Mouse (Mus musculus) thymus, postnatal 25 days (tissue): ENCODE results near the gene Tmem144.

Source experiments
- DNase-seq: peaks from one replicate; pipeline ENCODE4 v3.0.0; 2022

Gene Tmem144

DNA sequence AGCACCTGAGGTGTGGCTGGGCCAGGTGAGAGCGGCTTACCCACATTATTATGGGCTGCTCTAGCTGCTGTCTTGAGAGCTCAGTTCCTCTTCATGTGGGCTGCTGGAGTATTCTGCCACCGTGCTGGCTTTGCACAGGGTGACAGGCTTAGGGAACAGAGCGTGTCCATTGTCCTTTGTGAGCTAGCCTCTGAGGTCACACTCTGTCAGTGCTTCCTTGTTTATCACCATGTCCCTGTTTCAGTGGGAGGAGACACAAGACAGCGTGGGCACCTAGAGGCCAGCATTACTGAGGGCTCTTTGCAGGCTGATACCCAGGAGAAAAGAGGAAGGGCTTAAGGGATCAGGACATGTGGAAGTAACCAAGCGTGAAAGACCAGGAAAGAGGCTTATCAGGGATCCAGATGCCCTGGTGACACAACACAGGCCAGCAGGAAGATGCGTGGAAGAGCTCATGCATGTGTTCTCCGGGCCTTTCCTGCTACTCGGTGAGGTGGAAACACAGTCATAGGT, at the start of gene Tmem144:
TSS of gene Tmem144 (minus strand) at position 120 of the 513 bp plus-strand sequence.
- DNase-seq: no peak

DNA sequence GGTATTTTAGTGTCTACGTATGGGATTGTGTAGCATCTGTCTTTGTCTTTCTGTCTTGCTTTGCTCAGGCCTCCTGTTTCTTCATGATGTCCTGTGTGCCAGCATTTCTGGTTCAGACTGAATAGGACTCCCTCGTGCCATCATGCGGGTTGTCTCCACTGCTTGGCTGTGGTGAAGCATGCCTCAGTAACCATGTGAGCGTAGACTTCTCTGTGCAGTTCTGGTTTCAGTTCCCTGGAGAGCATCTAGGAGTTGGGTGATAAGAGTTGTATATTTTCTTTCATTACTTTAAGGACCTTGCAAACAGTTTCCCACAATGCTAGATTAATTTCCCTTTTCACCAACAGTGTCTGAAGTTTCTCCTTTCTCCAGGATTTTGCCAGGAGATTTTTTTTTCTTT, 49.2 kb upstream of the Tmem144 start:
- no peak for DNase-seq

DNA sequence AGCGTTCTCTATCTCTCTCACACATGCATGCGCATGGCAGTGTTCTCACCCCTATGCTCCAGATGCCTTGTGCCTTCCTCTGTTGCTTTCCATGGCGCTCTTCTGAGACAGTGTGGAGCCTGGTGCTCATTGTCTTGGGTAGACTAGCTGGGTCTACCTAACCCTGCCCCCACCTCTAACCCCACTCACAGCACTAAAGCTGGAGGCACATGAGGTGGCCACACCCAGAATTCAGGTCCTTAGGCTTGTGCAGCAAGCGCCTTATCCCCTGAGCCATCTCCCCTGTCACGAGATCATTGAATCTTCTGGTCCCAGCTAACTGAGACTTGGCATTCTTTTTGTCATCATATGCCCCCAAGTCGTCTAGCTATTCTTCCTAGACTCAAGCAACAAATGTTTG, 48.7 kb upstream of the Tmem144 start:
- no peak for DNase-seq

DNA sequence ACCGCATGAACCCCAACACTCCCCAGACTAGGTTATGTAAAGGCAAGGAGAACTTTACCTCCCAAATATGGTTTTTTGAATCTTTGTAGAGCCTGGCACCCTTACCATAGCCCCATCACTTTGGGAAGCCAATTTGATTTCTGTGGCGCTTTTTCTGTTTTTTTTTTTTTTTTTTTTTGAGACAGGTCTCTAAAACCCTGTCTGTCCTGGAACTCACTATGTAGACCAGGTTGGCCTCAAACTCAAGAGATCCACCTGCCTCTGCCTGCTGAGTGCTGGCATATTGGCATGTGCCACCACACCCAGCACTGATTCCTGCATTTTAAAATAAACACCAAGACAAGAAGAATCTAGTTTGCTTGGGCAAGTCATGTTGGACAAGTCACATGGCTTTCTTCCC, 47.9 kb upstream of the Tmem144 start:
- DNase-seq: no peak

DNA sequence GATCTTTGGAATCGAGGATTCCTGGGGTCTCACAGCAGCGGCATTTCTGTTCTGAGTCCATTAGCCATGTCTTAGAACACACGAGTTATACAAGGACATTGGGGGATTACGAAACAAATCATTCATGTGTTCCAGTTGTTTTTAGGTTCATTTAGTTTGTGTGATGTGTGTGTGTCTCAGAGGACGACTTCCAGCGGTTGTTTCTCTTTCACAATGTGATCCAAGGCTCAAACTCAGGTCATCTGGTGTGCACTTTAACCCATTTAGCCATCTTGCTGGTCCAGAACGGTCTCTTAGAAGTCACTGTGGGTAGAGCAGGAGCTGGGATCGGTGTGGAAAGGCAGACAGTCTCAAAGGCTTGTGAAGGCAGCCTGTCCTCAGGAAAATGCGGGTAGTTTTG, 47.3 kb upstream of the Tmem144 start:
- DNase-seq: no peak

DNA sequence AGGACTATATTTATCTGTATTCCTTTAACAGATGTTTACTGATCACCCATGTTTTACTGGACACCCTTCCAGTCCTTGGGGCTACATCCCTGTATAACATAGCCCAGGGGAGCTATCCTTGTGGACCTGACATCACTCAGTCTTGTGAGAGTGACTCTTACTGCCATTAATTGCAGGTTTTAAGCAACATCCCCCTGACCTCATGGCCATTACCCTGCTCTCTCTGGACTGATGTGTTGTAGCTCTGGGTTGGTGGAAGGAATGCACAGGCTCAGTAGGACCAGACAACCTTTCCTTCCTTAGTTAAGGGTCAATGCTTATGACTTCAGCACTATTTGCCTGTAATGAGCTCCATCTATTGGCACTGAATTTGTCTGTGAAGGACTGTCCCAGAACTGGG, 45.9 kb upstream of the Tmem144 start:
- no peak for DNase-seq

DNA sequence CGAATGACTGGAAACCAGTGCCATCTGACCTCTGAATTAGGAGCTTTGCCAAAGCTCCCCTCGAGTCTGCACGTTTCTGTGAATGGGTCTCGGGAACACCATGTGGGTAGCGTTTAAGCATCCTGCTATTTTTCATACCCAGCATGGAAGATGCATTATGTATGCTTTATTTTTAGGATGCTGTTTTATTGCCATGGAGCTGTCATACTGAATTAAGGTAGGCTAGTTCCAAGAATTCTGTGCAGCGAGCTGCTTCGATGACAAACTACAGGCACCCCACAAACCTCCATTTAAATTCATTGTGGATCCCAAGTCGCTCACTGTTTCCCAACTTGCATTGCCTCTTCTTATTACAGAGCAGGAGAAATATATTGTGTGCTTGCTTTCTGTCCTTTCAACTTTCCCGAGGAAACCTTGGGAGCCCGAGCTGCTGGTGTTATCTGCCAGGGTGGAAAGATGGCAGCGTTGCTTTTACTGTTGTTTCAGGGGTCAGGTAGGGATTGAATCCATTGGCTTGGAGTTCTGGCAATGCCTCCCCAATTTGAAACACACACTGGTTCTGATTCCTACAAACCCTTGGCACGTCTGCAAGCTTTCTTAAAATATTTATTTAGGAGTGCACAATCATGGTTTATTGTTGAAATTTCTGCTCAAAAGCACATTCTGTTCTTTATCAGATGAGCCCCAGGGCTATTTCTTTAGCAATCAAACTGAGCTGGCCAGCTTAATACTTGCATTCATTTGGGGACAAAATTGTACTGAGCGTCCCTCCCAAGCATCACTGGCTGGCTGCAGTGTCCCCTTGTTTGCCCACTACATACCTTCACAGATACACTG, 45.2 kb upstream of the Tmem144 start:
- no peak for DNase-seq

DNA sequence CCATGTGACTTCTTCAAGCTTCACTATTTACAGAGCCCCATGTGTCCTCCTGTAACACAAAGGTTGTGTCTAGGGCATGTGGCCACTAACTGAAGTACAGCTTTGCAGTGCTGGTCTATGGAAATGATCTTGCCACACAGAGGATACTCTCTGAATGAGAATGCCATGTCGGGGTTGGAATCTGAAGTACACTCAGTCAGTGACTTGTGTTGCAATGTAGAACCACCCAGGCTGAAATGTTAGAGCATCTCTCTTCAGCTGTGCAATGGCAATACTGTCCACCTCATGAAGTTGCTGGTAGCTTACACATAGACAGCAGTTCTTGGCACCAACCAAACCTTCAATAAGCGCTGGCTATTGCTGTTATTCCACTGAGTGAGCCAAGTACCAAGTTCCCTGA, 35.4 kb upstream of the Tmem144 start:
- DNase-seq: no peak

DNA sequence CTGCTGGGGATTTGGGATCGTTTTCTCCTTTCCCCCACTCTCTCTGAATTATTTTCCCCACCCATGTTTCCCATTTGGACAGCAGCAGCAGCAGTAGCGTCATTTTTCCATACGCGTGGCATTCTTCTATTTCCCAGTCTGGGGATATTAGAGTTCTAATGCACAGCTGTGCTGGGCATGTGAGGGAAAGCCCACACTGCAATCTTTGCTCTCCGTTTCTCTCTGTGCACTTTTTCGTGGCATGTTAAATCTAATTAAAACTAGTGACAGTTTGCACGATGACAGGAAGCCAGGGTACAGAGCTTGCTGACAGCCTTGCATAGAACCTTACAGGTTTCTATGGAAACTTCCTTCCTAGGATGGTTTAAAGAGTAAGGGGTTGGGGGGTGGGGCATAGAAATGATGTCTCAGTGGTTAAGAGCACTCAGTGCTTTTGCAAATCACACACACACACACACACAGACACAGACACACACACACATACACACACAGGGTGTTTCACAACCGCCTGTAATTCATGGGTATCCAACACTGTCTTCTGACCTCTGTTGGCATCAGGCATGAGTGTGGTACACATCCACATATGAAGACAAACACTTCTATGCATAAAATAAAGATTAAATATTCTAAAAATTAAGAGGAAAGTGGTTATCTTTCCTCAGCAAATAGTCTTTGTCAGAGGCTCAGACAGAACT, 34.7 kb upstream of the Tmem144 start:
- no peak for DNase-seq

DNA sequence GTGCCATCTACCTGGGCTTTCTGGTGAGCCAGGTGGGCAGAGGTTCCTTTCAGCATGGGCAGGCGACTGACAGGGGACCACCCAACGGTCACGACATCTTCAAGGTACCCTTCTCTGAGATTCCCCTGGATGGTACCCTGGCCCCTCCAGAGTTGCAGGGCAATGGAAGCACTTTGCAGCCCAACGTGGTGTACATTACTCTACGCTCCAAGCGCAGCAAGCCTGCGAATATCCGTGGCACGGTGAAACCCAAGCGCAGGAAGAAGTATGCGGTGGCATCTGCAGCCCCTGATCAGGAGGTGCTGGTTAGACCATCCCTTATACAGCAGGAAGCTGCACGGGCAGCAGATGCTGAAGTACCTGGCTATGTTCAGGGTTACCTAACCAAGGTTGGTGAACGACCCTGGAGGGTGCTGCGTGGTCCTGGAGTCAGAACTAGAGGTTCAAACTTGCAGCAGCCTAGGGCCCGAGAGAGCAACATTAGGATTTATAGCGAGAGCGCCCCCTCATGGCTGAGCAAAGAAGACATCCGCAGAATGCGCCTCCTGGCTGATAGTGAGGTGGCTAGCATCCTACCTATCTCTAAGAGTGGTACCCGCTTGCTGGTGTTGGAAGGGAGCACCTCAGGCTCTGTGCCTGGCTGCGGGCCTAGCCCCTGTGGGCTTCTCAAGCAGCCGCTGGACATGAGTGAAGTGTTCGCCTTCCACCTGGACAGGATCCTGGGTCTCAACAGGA, 34.0 kb upstream of the Tmem144 start:
- DNase-seq: peak; percentile 9

DNA sequence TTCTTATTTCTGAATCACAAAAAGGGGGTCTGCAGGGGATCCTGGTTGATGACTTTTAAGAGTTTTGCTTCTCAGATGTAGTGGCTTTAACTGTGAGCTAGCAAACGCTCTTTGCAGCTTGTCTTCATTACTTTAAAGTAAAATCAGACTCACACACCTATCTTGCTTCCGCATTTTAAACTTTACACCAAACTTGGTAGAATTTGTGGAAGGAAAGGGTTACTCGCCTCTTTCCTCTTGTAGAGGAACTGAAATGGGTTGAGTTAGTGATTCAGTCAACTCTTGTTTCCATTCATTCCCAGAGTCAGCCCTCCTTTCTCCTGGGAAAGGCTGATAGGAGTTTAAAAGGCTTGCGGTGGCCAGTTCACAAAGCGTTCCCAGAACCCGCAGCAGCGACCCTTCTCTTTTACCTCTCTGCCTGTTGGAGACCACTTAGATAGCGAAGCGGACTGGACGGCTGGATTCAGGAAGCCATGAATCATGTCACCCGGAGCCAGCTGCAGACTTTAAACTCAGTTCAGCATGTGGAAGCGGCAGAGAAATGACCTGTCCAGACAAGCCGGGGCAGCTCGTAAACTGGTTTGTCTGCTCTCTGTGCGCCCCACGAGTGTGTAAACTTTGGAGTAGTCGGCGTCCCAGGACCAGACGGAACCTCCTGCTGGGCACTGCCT, 33.2 kb upstream of the Tmem144 start:
- DNase-seq: peak; percentile 2

DNA sequence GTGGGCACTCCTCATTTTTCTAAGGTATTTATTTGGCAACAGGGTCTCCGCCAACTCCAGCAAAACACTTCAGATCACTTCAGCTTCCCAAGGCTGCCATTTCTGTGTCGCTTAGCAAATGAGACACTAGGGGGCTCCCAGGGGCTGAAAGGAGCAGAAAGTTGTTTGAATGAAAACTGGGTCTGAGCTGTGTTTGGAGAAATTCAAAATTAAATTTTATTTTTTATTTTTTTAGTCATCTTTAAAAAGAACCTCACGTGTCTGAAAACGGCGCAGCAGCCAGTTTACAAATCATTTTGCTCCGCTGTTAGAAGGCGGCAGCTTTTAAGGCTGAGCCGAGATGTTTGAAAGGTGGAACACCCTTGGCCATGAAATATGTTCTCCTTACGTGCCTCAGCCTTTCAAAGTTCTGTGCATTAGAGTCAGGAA, 32.2 kb upstream of the Tmem144 start:
- DNase-seq: peak; percentile 4

DNA sequence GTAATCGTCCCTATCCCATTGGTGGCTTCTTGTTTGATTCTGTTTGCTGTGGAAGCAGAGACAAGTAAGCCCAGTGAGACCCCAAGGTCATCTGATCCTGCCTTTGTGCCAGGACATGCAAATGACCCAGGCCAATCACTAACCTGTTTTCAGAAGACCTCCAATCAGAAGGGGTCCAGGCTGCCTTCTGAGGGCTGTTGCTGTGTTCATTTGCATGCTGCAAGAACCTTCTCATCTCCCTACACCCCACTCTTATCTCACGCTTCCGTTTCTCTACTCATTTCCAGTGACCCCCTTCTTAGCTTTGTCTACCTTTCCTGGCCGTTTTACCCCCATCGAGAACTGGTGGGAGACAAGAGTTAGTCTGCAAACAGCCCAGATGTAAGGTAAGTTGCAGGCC, 31.7 kb upstream of the Tmem144 start, which contains the start of gene Fam198b:
TSS of gene Fam198b (plus strand) at position 229 of the 400 bp plus-strand sequence.
- DNase-seq: no peak

DNA sequence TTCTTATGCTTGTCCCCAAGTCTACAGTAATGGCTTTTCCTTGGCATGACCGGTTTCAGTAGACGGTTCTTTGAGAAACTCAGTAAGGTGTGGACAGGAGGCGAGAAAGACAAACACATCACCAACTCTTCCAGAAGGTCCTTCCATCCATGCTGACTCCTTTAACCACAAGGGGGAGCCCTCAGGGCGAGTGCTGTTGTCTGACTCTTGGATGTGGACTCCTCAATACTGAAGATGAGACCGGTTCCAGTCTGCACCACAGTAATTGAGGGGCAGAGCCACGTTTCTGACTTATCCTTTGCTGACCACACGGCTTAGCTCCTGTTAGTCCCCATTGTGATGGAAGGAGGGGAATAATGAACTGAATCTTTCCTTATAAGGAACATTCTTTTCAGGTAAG, 30.5 kb upstream of the Tmem144 start:
- peak; percentile 36 for DNase-seq

DNA sequence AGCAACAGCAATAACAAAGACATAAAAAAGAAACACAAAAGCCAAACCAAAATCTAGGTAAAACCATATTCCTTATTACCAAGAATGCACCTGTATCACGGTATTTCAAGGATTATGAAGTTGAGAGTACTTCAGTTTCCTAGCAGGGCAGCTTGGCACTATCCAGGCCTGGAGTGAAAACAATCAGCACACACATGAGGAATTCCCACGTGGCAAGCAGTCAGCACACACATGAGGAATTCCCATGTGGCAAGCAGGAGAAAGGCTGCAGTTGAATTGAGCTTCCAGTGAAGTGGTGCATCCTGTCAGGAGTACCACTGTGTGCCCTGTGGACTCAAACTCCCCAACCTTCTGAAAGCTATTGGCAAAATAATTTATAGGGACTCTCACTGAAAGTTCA, 29.1 kb upstream of the Tmem144 start:
- DNase-seq: no peak

DNA sequence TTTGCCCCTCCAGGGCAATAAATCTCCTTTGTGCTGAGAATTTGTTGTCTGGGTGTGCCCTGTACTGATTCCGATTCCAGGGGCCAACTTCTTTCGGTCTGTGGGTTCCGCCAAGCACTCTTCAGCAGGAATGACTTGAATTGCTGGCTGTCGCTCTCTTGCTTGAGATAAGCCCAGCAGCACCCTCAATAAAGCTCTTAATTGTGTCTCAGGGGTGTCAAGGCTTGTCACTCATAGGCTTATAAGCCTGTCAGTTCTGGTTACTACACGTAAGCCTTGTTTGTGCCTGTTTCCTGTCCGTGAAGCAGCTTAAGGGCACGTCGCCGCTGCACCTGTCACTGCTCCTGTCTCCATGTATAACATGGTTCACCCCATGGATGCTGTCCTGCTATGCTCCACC, 26.7 kb upstream of the Tmem144 start:
- DNase-seq: no peak

DNA sequence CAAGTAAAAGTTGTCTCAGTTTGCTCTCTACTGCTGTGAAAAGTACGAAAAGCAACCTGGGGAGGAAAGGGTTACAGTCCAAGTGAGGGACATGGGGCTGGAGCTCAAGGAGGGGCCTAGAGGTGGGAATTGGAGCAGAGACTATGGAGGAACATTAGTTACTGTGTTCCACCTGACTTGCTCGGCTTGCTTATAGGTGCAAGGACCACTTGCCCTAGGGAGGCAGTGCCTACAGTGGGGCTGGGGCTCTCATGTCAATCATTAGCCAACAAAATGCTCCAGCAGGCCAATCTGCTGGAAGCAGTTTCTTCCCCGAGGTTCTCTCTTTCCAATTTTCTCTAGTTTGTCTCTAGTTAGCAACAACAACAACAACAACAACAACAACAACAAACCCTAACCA, 25.8 kb upstream of the Tmem144 start:
- DNase-seq: no peak

DNA sequence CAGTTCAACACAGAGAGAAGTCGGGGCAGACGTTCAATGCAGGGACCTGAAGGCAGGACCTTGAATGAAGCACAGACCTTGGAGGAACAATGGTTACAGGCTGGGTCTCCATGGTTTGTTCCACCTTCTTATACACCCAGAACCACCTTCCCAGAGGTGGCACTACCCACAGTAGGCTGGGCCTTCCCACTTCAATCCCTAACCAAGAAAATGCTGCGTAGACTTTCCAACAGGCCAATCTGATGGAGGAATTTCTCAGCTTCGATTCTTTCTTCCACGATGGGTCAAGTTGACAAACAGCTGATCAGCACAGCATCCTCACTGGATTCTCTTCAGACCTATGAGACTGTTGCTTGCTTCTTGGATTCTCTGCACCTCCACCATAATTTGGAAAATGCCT, 22.9 kb upstream of the Tmem144 start:
- DNase-seq: no peak

DNA sequence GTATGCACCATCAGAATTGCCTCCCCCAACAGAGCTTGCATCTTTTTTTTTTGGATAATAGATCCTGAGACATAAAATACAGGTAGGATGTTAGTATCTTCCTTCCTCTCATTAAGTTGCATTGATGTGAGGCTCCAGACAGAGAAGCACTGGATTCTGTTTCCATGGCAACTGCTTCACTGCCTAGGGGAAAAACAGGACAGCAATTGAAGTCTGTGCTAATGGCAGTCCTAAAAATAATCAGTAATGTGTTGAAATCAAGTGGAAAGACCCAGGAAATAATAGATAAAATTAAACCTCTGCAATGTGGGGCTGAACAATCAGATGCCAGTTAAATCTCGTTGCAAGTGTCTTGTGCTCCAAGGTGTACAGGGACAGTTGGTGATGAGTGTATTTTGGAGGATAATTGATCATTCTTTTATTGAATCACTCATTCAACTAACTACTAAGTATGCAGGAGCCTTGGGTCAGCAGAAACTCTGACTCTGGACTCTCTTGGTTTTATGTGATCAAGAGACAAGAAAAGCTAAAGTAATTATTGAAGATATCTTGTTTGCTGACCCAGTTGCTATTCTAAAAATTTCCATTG, 14.6 kb upstream of the Tmem144 start:
- no peak for DNase-seq

DNA sequence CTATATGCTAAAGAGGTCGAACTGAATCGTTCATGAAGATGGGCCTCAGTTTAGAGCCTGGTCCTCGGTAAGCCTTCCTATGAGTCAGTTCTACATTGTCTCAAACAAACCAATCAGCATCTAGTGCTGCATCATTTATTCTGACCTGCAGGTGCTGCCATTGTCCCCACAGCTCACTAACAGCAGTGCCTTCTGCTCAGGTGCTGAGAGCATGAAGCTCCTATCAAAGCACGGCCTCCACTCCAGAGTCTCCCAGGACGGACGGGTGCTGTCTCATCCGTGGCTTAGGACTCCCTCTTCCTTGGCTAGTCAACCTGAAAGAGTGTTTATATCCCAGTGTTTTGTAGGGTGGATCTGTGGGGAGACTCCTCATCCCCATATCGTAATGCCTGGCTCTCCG, 14.0 kb upstream of the Tmem144 start:
- DNase-seq: no peak

DNA sequence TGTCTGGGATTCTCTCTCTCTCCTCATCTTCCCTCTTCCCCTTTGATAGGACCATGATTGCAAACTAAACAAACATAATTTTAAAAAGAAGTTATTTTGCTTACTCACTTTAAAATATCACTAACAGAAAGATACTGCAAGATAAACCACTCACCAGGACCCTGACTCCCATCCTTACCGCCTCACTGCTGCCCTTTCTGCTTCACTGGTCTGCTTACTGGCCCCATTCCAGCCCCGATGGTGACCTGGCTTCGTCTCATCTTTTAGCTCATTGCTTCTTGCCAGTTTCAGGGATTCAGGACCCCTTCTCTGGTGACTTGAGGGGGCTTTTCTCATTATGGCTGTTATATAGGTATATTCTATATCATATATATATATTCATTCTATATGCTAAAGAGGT, 13.5 kb upstream of the Tmem144 start:
- no peak for DNase-seq

DNA sequence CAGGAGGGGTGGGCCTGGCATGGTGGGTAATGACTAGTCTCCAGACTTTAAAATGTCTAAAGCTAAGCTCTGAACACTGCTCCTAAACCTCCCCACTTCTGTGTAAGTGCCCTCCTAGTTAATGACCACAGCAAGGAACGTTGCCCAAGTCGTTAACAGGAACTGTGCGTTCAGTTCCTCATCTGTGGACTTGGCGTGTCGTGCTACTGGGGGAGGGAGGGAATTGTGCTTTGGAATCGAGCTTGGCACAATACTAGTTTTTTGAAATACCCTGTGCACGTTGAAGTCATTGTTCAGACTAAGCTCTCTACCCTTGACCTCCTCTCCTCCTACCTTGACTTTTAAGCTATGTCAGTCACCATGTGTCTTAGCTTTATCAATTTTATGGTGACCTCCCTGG, 12.3 kb upstream of the Tmem144 start:
- DNase-seq: no peak

DNA sequence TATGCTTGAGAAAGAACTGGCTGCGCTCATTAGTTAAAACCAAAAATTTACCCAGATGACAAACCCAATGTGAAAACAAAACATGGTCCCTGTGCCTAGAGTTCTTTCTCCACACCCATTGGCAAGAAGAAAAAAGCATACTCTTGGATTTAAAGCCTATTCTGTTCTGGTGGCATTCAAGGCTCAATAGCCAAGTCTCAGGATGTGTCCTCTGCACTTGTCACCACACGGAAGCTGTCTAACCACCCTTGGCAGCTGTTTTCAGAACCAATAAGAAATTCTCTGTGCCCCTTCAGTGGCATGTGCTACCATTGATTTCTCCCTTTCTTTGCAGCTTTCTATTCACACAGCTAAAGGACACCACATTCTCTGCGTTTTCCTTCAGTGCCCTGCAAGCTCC, 5.6 kb upstream of the Tmem144 start:
- no peak for DNase-seq
